Mouse (Mus musculus): ENCODE results near the gene Pbld1. TPM values are rescaled to one million over a fixed set of nuclear protein-coding genes. Genes with fewer than 3 reads are reported as not detected.

Gene Pbld1
- total and polyA plus RNA-seq, 2 experiments: 166 to 226 TPM

DNA sequence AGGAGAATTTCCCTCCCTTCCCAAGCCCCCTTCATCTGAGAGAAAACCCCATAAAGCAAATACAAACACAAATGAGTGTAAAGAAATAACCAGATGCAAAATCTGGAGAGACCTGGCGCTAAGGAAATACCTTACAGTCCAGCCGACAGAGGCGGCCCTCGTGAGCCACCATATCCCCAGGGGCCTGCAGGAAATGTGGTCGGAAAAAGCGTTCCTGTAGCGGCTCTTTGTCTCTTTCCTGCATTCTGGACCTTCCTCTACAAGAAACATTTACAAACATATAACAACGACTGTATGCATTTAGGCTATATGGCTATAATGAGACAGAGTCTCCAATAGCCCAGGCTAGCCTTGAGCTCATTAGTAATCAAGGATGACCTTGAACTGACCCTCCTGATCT, 63.2 kb downstream of the Pbld1 start:
- no peak overlapping the region for H3K27ac ChIP-seq (replicated peaks; ENCODE audit: insufficient read depth, low read depth, low read length)

DNA sequence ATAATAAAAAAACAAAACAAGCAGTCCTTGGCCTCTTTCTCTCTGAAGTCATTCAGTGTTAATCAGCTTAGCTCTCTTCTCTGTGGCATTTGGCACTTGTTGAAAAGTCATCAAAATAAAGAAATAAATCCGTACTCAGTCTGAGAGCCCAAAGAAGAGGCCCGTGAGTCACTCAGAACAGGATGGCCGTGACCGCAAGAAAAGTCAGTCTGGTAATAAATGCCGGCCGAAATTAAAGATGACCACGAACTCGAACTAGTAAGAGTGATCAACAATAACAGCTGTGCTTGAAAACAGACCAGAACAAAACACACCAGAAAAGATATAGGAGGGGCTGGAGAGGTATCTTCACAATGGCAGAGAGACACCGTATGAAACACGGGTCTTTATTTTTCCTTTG, 64.1 kb downstream of the Pbld1 start:
- no peaks in the 10 kb centered on the region for H3K79me2 ChIP-seq (ENCODE audit: control insufficient read depth, insufficient read depth, low read length)
- no peaks in the 10 kb centered on the region for H3K27me3 ChIP-seq (ENCODE audit: control insufficient read depth, insufficient read depth, low read length)
- TF ChIP-seq CTCF (IDR thresholded peaks at IDR 0.05; ENCODE audit: low read depth, low read length): no peak
- TF ChIP-seq POLR2A (IDR thresholded peaks at IDR 0.05; ENCODE audit: extremely low read depth, insufficient read depth, low read length): no peak
- no peak overlapping the region for H3K27ac ChIP-seq (replicated peaks; ENCODE audit: insufficient read depth, low read depth, low read length)
- H3K4me1 ChIP-seq (ENCODE audit: control insufficient read depth, insufficient read depth, low read length): peaks cover 4% of the 10 kb centered on the region; the same call in 1 of the 2 replicates
- 94% methylated on average over 10 of the region's 10 CpGs for WGBS
- H3K4me3 ChIP-seq (ENCODE audit: insufficient read depth, low read depth, low read length): no peak overlapping the region
- no peaks in the 10 kb centered on the region for H3K36me3 ChIP-seq (ENCODE audit: control insufficient read depth, insufficient read depth, low read length)
- H3K9ac ChIP-seq (ENCODE audit: low read depth, low read length): no peak overlapping the region
- DNase-seq (ENCODE audit: extremely low read depth, low read depth, low spot score): no peak

More for the DNA sequence above, 63.2 kb downstream of the Pbld1 start:
- TF ChIP-seq POLR2A (IDR thresholded peaks at IDR 0.05; ENCODE audit: extremely low read depth, insufficient read depth, low read length) (no peak), CTCF (IDR thresholded peaks at IDR 0.05; ENCODE audit: low read depth, low read length) (no peak)
- Histone ChIP-seq H3K4me1 (ENCODE audit: control insufficient read depth, insufficient read depth, low read length) (peaks cover 4% of the 10 kb centered on the region; the same call in 1 of the 2 replicates), H3K9ac (ENCODE audit: low read depth, low read length) (no peak overlapping the region), H3K79me2 (ENCODE audit: control insufficient read depth, insufficient read depth, low read length) (no peaks in the 10 kb centered on the region), H3K4me3 (ENCODE audit: insufficient read depth, low read depth, low read length) (no peak overlapping the region), H3K27me3 (ENCODE audit: control insufficient read depth, insufficient read depth, low read length) (no peaks in the 10 kb centered on the region), H3K36me3 (ENCODE audit: control insufficient read depth, insufficient read depth, low read length) (no peaks in the 10 kb centered on the region)
- no peak for DNase-seq (ENCODE audit: extremely low read depth, low read depth, low spot score)
- WGBS: 87% methylated on average over 8 of the region's 8 CpGs

DNA sequence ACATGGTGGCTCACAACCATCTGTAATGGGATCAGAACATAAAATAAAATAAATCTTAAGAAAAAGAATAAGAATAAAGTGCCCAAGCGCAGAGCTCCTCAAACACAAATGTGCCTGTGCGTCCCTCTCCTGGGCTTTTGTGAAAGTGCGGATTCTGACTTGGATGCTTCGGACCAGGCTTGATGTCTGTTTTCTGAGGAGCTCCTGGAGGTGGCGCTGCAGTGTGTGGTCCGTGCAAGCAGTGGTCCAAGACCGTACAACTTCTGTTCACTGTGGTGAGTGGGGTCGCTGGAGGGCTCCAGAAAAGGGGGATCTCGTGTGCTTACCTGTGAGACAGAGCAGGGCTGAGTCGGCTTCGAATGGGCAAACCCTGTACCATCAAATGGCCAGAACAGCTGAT, 65.4 kb downstream of the Pbld1 start:
- Histone ChIP-seq H3K27me3 (ENCODE audit: control insufficient read depth, insufficient read depth, low read length) (no peaks in the 10 kb centered on the region), H3K79me2 (ENCODE audit: control insufficient read depth, insufficient read depth, low read length) (no peaks in the 10 kb centered on the region), H3K4me1 (ENCODE audit: control insufficient read depth, insufficient read depth, low read length) (peaks cover 4% of the 10 kb centered on the region; the same call in 1 of the 2 replicates), H3K36me3 (ENCODE audit: control insufficient read depth, insufficient read depth, low read length) (no peaks in the 10 kb centered on the region), H3K27ac (replicated peaks; ENCODE audit: insufficient read depth, low read depth, low read length) (no peak overlapping the region), H3K9ac (ENCODE audit: low read depth, low read length) (no peak overlapping the region), H3K4me3 (ENCODE audit: insufficient read depth, low read depth, low read length) (no peak overlapping the region)
- no peak for DNase-seq (ENCODE audit: extremely low read depth, low read depth, low spot score)
- WGBS: 55% methylated on average over 11 of the region's 11 CpGs
- TF ChIP-seq CTCF (IDR thresholded peaks at IDR 0.05; ENCODE audit: low read depth, low read length) (peak; percentile 47), POLR2A (IDR thresholded peaks at IDR 0.05; ENCODE audit: extremely low read depth, insufficient read depth, low read length) (no peak)

DNA sequence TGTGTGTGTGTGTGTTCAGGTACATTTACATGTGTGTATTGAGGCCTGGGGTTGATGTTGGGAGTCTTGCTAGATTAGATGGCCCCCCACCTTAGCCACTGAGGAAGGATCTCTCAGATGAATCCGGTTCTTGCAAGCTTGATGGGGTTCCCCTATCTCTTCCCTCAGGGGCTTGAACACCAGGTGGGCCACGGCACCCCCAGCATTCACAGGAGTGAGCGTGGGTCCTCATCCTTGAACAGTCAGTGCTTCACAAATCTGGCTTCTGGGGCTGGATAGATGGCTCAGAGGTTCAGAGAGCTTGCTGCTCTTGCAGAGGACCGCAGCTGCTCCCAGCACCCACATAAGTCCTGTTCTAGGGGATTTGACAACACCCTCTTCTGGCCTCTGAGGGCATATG, 66.2 kb downstream of the Pbld1 start:
- peaks cover 4% of the 10 kb centered on the region; the same call in 1 of the 2 replicates for H3K4me1 ChIP-seq (ENCODE audit: control insufficient read depth, insufficient read depth, low read length)
- 92% methylated on average over 4 of the region's 4 CpGs for WGBS
- no peaks in the 10 kb centered on the region for H3K27me3 ChIP-seq (ENCODE audit: control insufficient read depth, insufficient read depth, low read length)
- no peak for TF ChIP-seq CTCF (IDR thresholded peaks at IDR 0.05; ENCODE audit: low read depth, low read length)
- no peak for TF ChIP-seq POLR2A (IDR thresholded peaks at IDR 0.05; ENCODE audit: extremely low read depth, insufficient read depth, low read length)
- H3K9ac ChIP-seq (ENCODE audit: low read depth, low read length): no peak overlapping the region
- no peak overlapping the region for H3K27ac ChIP-seq (replicated peaks; ENCODE audit: insufficient read depth, low read depth, low read length)
- H3K36me3 ChIP-seq (ENCODE audit: control insufficient read depth, insufficient read depth, low read length): no peaks in the 10 kb centered on the region
- DNase-seq (ENCODE audit: extremely low read depth, low read depth, low spot score): no peak
- no peak overlapping the region for H3K4me3 ChIP-seq (ENCODE audit: insufficient read depth, low read depth, low read length)
- no peaks in the 10 kb centered on the region for H3K79me2 ChIP-seq (ENCODE audit: control insufficient read depth, insufficient read depth, low read length)

DNA sequence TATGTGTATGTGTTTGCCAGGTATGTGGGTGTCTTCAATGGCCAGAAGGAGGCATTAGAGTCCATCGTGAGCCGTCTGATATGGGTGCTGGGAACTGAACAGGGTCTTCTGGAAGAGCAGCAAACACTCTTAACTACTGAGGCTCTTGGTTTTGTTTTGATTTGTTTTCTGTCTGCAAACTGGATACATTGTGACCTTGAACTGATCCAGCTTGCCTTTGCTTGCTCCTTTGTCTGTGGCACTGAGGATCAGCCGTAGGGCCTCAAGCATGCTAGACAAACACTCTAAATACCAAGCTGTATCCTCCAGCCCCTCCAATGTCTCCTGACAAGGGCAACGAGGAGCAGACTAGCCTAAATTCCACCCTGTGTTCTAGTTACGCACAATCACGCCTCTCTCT, 67.2 kb downstream of the Pbld1 start:
- no peaks in the 10 kb centered on the region for H3K27me3 ChIP-seq (ENCODE audit: control insufficient read depth, insufficient read depth, low read length)
- no peaks in the 10 kb centered on the region for H3K36me3 ChIP-seq (ENCODE audit: control insufficient read depth, insufficient read depth, low read length)
- DNase-seq (ENCODE audit: extremely low read depth, low read depth, low spot score): no peak
- H3K27ac ChIP-seq (replicated peaks; ENCODE audit: insufficient read depth, low read depth, low read length): no peak overlapping the region
- H3K4me1 ChIP-seq (ENCODE audit: control insufficient read depth, insufficient read depth, low read length): no peaks in the 10 kb centered on the region
- TF ChIP-seq CTCF (IDR thresholded peaks at IDR 0.05; ENCODE audit: low read depth, low read length) (no peak), POLR2A (IDR thresholded peaks at IDR 0.05; ENCODE audit: extremely low read depth, insufficient read depth, low read length) (no peak)
- no peak overlapping the region for H3K9ac ChIP-seq (ENCODE audit: low read depth, low read length)
- H3K4me3 ChIP-seq (ENCODE audit: insufficient read depth, low read depth, low read length): no peak overlapping the region
- WGBS: 93% methylated on average over 6 of the region's 6 CpGs
- no peaks in the 10 kb centered on the region for H3K79me2 ChIP-seq (ENCODE audit: control insufficient read depth, insufficient read depth, low read length)

Other genes starting within 250 kb of the Pbld1 start
- gene Tet1, start 151.2 kb upstream of the Pbld1 start, total RNA-seq (2014; rRNA removed): 0.18 and 0.47 TPM in 2 replicates
- gene Tet1, start 151.2 kb upstream of the Pbld1 start, polyA plus RNA-seq (2012; rRNA removed): 0.05 and 0.11 TPM in 2 replicates
- 41.8 and 42.8 TPM in 2 replicates for gene Slc25a16, start 139.5 kb upstream of the Pbld1 start, total RNA-seq (2014; rRNA removed)
- gene Slc25a16, start 139.5 kb upstream of the Pbld1 start, polyA plus RNA-seq (2012; rRNA removed): 49.0 and 66.2 TPM in 2 replicates
- 6.4 and 11.2 TPM in 2 replicates for gene Dna2, start 113.1 kb upstream of the Pbld1 start, total RNA-seq (2014; rRNA removed)
- gene Dna2, start 113.1 kb upstream of the Pbld1 start, polyA plus RNA-seq (2012; rRNA removed): 4.9 and 6.5 TPM in 2 replicates
- gene Rufy2, start 79.9 kb upstream of the Pbld1 start, total RNA-seq (2014; rRNA removed): 2.9 and 3.8 TPM in 2 replicates
- gene Rufy2, start 79.9 kb upstream of the Pbld1 start, polyA plus RNA-seq (2012; rRNA removed): 0.78 and 0.83 TPM in 2 replicates
- gene Hnrnph3, start 35.9 kb upstream of the Pbld1 start, total RNA-seq (2014; rRNA removed): 12.9 and 14.4 TPM in 2 replicates
- 3.9 and 4.5 TPM in 2 replicates for gene Hnrnph3, start 35.9 kb upstream of the Pbld1 start, polyA plus RNA-seq (2012; rRNA removed)
- gene Pbld2, start 35.8 kb upstream of the Pbld1 start, total RNA-seq (2014; rRNA removed): 115 and 119 TPM in 2 replicates
- 90.8 and 106 TPM in 2 replicates for gene Pbld2, start 35.8 kb upstream of the Pbld1 start, polyA plus RNA-seq (2012; rRNA removed)
- not detected in 2 replicates for gene Atoh7, start 39.5 kb downstream of the Pbld1 start, total RNA-seq (2014; rRNA removed)
- not detected in 2 replicates for gene Atoh7, start 39.5 kb downstream of the Pbld1 start, polyA plus RNA-seq (2012; rRNA removed)
- gene Mypn, start 143.8 kb downstream of the Pbld1 start, total RNA-seq (2014; rRNA removed): under 0.01 TPM in 1 of 2 replicates, not detected in the other
- gene Mypn, start 143.8 kb downstream of the Pbld1 start, polyA plus RNA-seq (2012; rRNA removed): 0.12 TPM in 1 of 2 replicates, not detected in the other
- gene Herc4, start 183.6 kb downstream of the Pbld1 start, total RNA-seq (2014; rRNA removed): 58.5 and 62.2 TPM in 2 replicates
- gene Herc4, start 183.6 kb downstream of the Pbld1 start, polyA plus RNA-seq (2012; rRNA removed): 8.3 and 9.0 TPM in 2 replicates